Mouse (Mus musculus) ES-Bruce4 (cell line): ENCODE data around the gene Ankrd52. TPM values are rescaled to one million over a fixed set of nuclear protein-coding genes. Genes with fewer than 3 reads are reported as not detected.

Experiments
- H3K27ac ChIP-seq: 2 replicates; pipeline ENCODE4 v1.5.1; 2012; ENCODE audit warnings: low read length, inconsistent platforms; ENCODE audit not compliant: insufficient read depth
- H3K27me3 ChIP-seq: 2 replicates; pipeline ENCODE4 v1.6.1; 2012; ENCODE audit warnings: mild to moderate bottlenecking, low read length, inconsistent platforms; ENCODE audit not compliant: control insufficient read depth, poor library complexity, insufficient read depth, severe bottlenecking
- H3K36me3 ChIP-seq: 2 replicates; pipeline ENCODE4 v1.6.1; 2012; ENCODE audit warnings: inconsistent platforms, mild to moderate bottlenecking, low read length, moderate library complexity; ENCODE audit not compliant: control insufficient read depth, poor library complexity, insufficient read depth, severe bottlenecking
- H3K4me1 ChIP-seq: one replicate; pipeline ENCODE4 v1.8.1; 2011; ENCODE audit warnings: low read length; ENCODE audit not compliant: control insufficient read depth, insufficient read depth
- H3K4me3 ChIP-seq: 2 replicates; pipeline ENCODE4 v1.5.1; 2011; ENCODE audit warnings: low read depth, mild to moderate bottlenecking, low read length
- H3K9ac ChIP-seq: 2 replicates; pipeline ENCODE4 v1.6.1; 2012; ENCODE audit warnings: low read depth, mild to moderate bottlenecking, inconsistent platforms; ENCODE audit not compliant: poor library complexity, severe bottlenecking
- H3K9me3 ChIP-seq: replicated peaks from 2 replicates; pipeline ENCODE4 v1.6.1; 2012; ENCODE audit warnings: mild to moderate bottlenecking, low read length, inconsistent platforms; ENCODE audit not compliant: control insufficient read depth, poor library complexity, insufficient read depth, severe bottlenecking
- CTCF ChIP-seq: IDR thresholded peaks from one replicate; pipeline ENCODE4 v1.8.1; 2011; ENCODE audit warnings: low read depth, low read length
- EP300 ChIP-seq: IDR thresholded peaks from 2 replicates; pipeline ENCODE4 v1.6.1; 2011; ENCODE audit warnings: low read depth, low read length; ENCODE audit not compliant: insufficient read depth
- POLR2A ChIP-seq: IDR thresholded peaks from one replicate; pipeline ENCODE4 v1.8.1; 2011; ENCODE audit warnings: low read length; ENCODE audit not compliant: insufficient read depth
- polyA plus RNA-seq: library from polyadenylated mRNA; stranded (reverse); fragments of >200 nt; gene quantifications from 2 replicates; pipeline ENCODE4 v1.2.4, GENCODE M21; 2011; ENCODE audit warnings: low read depth; ENCODE audit not compliant: missing spikeins, insufficient read depth, insufficient read length

Gene Ankrd52
- polyA plus RNA-seq, 1 experiment = 29.0 TPM

DNA sequence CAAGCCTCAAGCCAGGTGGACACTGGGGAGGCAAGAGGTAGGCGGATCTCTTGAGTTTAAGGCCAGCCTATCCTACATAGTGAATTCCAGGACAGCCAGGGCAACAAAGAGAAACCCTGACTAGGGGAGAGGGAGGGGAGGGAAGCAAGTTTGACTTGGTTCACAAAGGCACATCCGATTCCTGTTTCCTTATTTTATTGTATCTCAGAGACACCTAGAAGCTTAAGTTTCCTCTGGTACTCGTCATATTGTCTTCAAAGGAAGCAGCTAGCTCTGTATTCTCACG, 33.6 kb downstream of the Ankrd52 start:
- H3K4me1 ChIP-seq = peaks cover 1% of the 10 kb centered on the region

DNA sequence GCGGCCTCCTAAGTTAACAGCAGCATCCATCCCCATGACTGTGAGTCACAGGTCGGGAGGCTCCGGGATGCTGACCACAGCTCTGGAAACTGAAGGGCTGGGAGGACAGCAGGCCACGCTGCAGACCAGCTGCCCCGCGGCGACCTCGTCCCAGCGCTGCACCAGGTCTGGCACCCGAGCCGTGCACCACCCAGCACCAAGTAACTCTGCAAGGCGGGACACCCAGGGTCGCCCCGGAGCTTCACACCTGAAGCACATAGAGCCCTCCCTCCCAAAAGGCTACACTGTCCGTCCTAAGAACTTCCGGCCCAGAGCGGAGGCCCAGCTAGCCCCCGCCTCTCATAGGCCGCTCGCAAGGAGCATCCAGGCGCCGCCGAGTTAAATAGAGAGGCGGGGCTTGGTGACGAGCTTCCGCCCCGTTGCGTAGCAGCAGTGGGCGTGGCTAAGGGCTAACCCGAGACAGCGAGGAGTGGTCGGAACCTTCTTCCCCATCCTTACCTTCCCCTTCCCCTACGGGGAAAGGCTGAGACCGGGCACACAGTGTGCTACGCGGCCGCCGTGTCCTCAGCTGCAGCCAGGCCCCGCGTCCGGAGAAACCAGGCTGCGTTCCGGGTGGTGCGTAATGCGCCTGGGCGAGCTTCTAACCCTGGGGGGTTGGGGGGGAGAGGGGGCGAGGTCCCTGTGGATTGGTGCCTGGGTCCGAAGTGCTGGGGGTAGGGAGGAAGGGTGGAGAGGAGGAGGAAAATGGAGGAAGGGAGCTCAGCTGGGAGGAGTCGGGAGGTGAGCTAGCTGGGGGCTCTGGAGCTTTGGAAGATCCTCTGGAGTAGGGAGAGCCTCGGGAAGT, 34.5 kb downstream of the Ankrd52 start, which contains the start of the genes Nabp2 and Rnf41:
Nabp2 (minus strand) TSS at position 282 of the 844 bp plus-strand sequence.
Rnf41 (plus strand) TSS at position 447 of the 844 bp plus-strand sequence.
- Histone ChIP-seq H3K36me3 (peaks cover 11% of the 10 kb centered on the region), H3K4me1 (peaks cover 1% of the 10 kb centered on the region), H3K27ac (peak within 1 kb of the TSS; percentile 57)

More for the DNA sequence above, 33.6 kb downstream of the Ankrd52 start:
- peaks cover 7% of the 10 kb centered on the region; the same call in 1 of the 2 replicates for H3K36me3 ChIP-seq
- H3K9me3 ChIP-seq = no peaks in the 10 kb centered on the region
- TF ChIP-seq POLR2A = no peak
- TF ChIP-seq EP300 = no peak
- TF ChIP-seq CTCF = no peak
- H3K27me3 ChIP-seq = no peaks in the 10 kb centered on the region
- H3K27ac ChIP-seq = peak overlapping the region; percentile 57
- peak overlapping the region; percentile 71 for H3K9ac ChIP-seq
- peak overlapping the region; percentile 50 for H3K4me3 ChIP-seq

GRCm38 (mm10) chr10:128412055-128412381, 35.1 kb downstream of the Ankrd52 start:
- peaks cover 1% of the 10 kb centered on the region for H3K4me1 ChIP-seq
- no peak overlapping the region for H3K27ac ChIP-seq
- H3K9me3 ChIP-seq = no peaks in the 10 kb centered on the region
- H3K4me3 ChIP-seq = peak overlapping the region; percentile 73
- H3K36me3 ChIP-seq = peaks cover 15% of the 10 kb centered on the region
- H3K9ac ChIP-seq = peak overlapping the region; percentile 77
- H3K27me3 ChIP-seq = no peaks in the 10 kb centered on the region
- TF ChIP-seq EP300 = no peak
- TF ChIP-seq CTCF = no peak
- no peak for TF ChIP-seq POLR2A

More for the DNA sequence above, 34.5 kb downstream of the Ankrd52 start, which contains the start of the genes Nabp2 and Rnf41:
- Histone ChIP-seq H3K9me3 (no peaks in the 10 kb centered on the region), H3K9ac (peak within 1 kb of the TSS; percentile 77), H3K4me3 (peak within 1 kb of the TSS; percentile 73), H3K27me3 (no peaks in the 10 kb centered on the region)
- TF ChIP-seq EP300 = no peak
- peak; percentile 68 for TF ChIP-seq POLR2A

GRCm38 (mm10) chr10:128412558-128412957, 35.6 kb downstream of the Ankrd52 start:
- TF ChIP-seq EP300 (no peak), POLR2A (no peak), CTCF (no peak)
- peaks cover 15% of the 10 kb centered on the region for H3K36me3 ChIP-seq

DNA sequence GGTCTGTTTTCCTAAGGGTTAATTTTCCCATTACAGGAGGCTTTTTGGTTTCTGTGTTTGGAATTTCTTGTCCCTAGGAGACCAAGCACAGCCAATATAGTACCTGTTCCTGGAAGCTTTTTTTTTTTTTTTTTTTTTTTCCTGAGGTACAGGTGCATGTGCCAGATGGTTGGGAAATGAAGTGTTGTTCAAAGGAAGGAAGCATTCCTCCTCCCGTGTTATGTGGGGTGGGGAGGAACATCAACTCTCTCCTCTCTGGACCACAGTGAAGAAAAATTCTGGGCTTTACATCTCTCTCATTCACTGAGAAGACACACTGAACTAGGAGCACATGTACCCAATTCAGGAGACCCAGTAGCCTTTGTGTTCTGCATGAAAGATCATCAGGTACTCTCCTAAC, 36.2 kb downstream of the Ankrd52 start:
- no peak overlapping the region for H3K27ac ChIP-seq
- H3K9me3 ChIP-seq = no peaks in the 10 kb centered on the region
- no peak for TF ChIP-seq POLR2A
- TF ChIP-seq CTCF = no peak
- TF ChIP-seq EP300 = no peak
- H3K36me3 ChIP-seq = peaks cover 15% of the 10 kb centered on the region
- no peaks in the 10 kb centered on the region for H3K27me3 ChIP-seq
- peaks cover 1% of the 10 kb centered on the region for H3K4me1 ChIP-seq
- no peak overlapping the region for H3K9ac ChIP-seq
- H3K4me3 ChIP-seq = no peak overlapping the region

More at GRCm38 (mm10) chr10:128412558-128412957, 35.6 kb downstream of the Ankrd52 start:
- Histone ChIP-seq H3K9ac (peak overlapping the region; percentile 77), H3K9me3 (no peaks in the 10 kb centered on the region), H3K27me3 (no peaks in the 10 kb centered on the region), H3K4me1 (peaks cover 1% of the 10 kb centered on the region), H3K27ac (no peak overlapping the region), H3K4me3 (no peak overlapping the region)

- H3K36me3 ChIP-seq = peaks cover 21% of the 10 kb centered on the region
- H3K27ac ChIP-seq = no peak overlapping the region
- no peak overlapping the region for H3K9ac ChIP-seq
- H3K27me3 ChIP-seq = no peaks in the 10 kb centered on the region
- H3K9me3 ChIP-seq = no peaks in the 10 kb centered on the region
- no peak overlapping the region for H3K4me3 ChIP-seq
- TF ChIP-seq POLR2A = no peak
- no peak for TF ChIP-seq CTCF
- no peak for TF ChIP-seq EP300
- no peaks in the 10 kb centered on the region for H3K4me1 ChIP-seq
Measured at GRCm38 (mm10) chr10:128414848-128415247, 37.9 kb downstream of the Ankrd52 start.
